Mouse (Mus musculus) heart, postnatal 0 days (tissue): ENCODE data around the gene Lmo7. TPM values are rescaled to one million over a fixed set of nuclear protein-coding genes. Genes with fewer than 3 reads are reported as not detected.

Experiments used
- ATAC-seq: fragments of 200-750 bp; cut with Nextera tagmentation; 2 replicates; pipeline ENCODE4 v1.8.0; 2017; ENCODE audit warnings: low read depth, moderate number of reproducible peaks, moderate library complexity; ENCODE audit not compliant: insufficient read depth
- DNase-seq: peaks from one replicate; pipeline ENCODE4 v3.0.0-alpha.2; 2016; ENCODE audit warnings: low spot score
- H3K27ac ChIP-seq: fragments of 300-500 bp; sonication (generic); 2 replicates; pipeline ENCODE4 v1.5.1; 2014; ENCODE audit warnings: low read depth, mild to moderate bottlenecking
- H3K27me3 ChIP-seq: fragments of 300-500 bp; sonication (generic); 2 replicates; pipeline ENCODE4 v1.6.1; 2014; ENCODE audit warnings: low read length, mixed read lengths; ENCODE audit not compliant: control insufficient read depth, insufficient read depth
- H3K36me3 ChIP-seq: fragments of 300-500 bp; sonication (generic); replicated peaks from 2 replicates; pipeline ENCODE4 v1.6.1; 2014; ENCODE audit warnings: low read length, mixed read lengths; ENCODE audit not compliant: control insufficient read depth, insufficient read depth
- H3K4me1 ChIP-seq: fragments of 300-500 bp; sonication (generic); 2 replicates; pipeline ENCODE4 v1.6.1; 2014; ENCODE audit warnings: antibody characterized with exemption; ENCODE audit not compliant: control insufficient read depth, insufficient read depth
- H3K4me2 ChIP-seq: fragments of 300-500 bp; sonication (generic); 2 replicates; pipeline ENCODE4 v1.6.1; 2014; ENCODE audit warnings: low read depth, mild to moderate bottlenecking, low read length, moderate library complexity
- H3K4me3 ChIP-seq: fragments of 300-500 bp; sonication (generic); 2 replicates; pipeline ENCODE4 v1.5.1; 2014; ENCODE audit warnings: low read depth, low read length
- H3K9ac ChIP-seq: fragments of 300-500 bp; sonication (generic); replicated peaks from 2 replicates; pipeline ENCODE4 v1.6.1; 2014; ENCODE audit warnings: low read depth, low read length, mixed read lengths
- H3K9me3 ChIP-seq: fragments of 300-500 bp; sonication (generic); replicated peaks from 2 replicates; pipeline ENCODE4 v1.6.1; 2016; ENCODE audit warnings: low read length; ENCODE audit not compliant: control insufficient read depth
- CTCF ChIP-seq: IDR thresholded peaks from 2 replicates; pipeline ENCODE4 v1.5.1; 2016; ENCODE audit warnings: antibody characterized with exemption, control low read depth, low read depth
- EP300 ChIP-seq: IDR thresholded peaks from 2 replicates; pipeline ENCODE4 v1.6.1; 2016; ENCODE audit warnings: antibody characterized with exemption, low read depth
- WGBS: fragments of 180-500 bp; shearing (Covaris S2); extraction: QIAGEN DNeasy Blood & Tissue Kit; methylation state at CpG from one replicate; pipeline ENCODE4 v1.1.7; 2014; 5-methylcytosine and 5-hydroxymethylcytosine counted together
- polyA plus RNA-seq: library from polyadenylated mRNA; unstranded; fragments of >200 nt; fragmentation: Nextera tagmentation; extraction: Ambion mirVana; gene quantifications from 2 replicates; pipeline ENCODE4 v1.2.1, GENCODE M21; 2015
- total RNA-seq: library from RNA; depleted of rRNA; stranded (reverse); fragments of >200 nt; gene quantifications from 2 replicates; pipeline ENCODE4 v1.2.3, GENCODE M21; 2014; ENCODE audit warnings: low replicate concordance; rRNA removed

The Lmo7 gene
- total RNA-seq (308 and 357 TPM in 2 replicates), polyA plus RNA-seq (169 TPM in 2 replicates)

GRCm38 (mm10) chr14:101729237-101729971, at the start of gene Lmo7, which contains the start of gene Gm9922:
Gene Lmo7, plus strand, starts transcription at chr14:101729957.
Gene Gm9922, minus strand, starts transcription at chr14:101729814.
- H3K4me3 ChIP-seq: peak within 1 kb of the TSS; percentile 69
- no peaks in the 10 kb centered on the region for H3K36me3 ChIP-seq
- DNase-seq: peak; percentile 46
- peak within 1 kb of the TSS; percentile 73 for H3K27ac ChIP-seq
- peaks cover 3% of the 10 kb centered on the region; the same call in 1 of the 2 replicates for H3K4me1 ChIP-seq
- ATAC-seq: peak; percentile 88
- TF ChIP-seq EP300 (no peak), CTCF (no peak)
- H3K9ac ChIP-seq: peak within 1 kb of the TSS; percentile 67
- WGBS: under 1% methylated on average over 51 of the region's 51 CpGs
- no peaks in the 10 kb centered on the region for H3K9me3 ChIP-seq
- no peaks in the 10 kb centered on the region for H3K27me3 ChIP-seq
- H3K4me2 ChIP-seq: peak within 1 kb of the TSS; percentile 94

DNA sequence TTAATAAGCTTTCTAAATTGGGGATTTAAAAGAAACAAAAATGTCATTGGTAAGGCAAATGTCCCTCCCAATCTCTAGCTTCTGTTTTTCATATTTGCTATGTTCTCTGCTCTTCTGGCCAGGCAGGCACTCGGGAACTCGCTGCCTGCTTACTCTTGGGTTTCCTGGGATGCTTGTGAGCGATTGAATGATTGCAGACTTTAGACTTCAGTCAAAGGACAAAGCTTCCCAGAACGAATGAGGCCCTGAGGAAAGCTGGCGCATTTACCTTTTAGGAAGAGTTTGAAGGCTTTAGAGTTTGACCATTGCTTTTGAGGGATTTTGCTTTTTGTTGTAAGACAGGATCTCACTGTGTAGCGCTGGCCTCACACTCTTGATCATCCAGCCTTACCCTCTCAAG, 42.1 kb upstream of the Lmo7 start:
- H3K27ac ChIP-seq: no peak overlapping the region
- DNase-seq: no peak

GRCm38 (mm10) chr14:101688406-101688805, 41.4 kb upstream of the Lmo7 start:
- no peaks in the 10 kb centered on the region for H3K27me3 ChIP-seq
- no peak overlapping the region for H3K9ac ChIP-seq
- DNase-seq: no peak
- ATAC-seq: no peak
- WGBS: 75% methylated on average over 2 of the region's 2 CpGs
- no peak overlapping the region for H3K4me3 ChIP-seq
- no peak for TF ChIP-seq CTCF
- no peak for TF ChIP-seq EP300
- no peaks in the 10 kb centered on the region for H3K36me3 ChIP-seq
- no peak overlapping the region for H3K27ac ChIP-seq
- H3K4me2 ChIP-seq: no peak overlapping the region
- H3K9me3 ChIP-seq: no peaks in the 10 kb centered on the region
- H3K4me1 ChIP-seq: no peaks in the 10 kb centered on the region

More for the DNA sequence above, 42.1 kb upstream of the Lmo7 start:
- Histone ChIP-seq H3K4me2 (no peak overlapping the region), H3K9me3 (no peaks in the 10 kb centered on the region), H3K4me1 (no peaks in the 10 kb centered on the region), H3K9ac (no peak overlapping the region), H3K4me3 (no peak overlapping the region), H3K27me3 (no peaks in the 10 kb centered on the region), H3K36me3 (no peaks in the 10 kb centered on the region)
- ATAC-seq: no peak
- 88% methylated on average over 6 of the region's 6 CpGs for WGBS
- TF ChIP-seq CTCF (no peak), EP300 (no peak)

- Histone ChIP-seq H3K27me3 (no peaks in the 10 kb centered on the region), H3K4me1 (no peaks in the 10 kb centered on the region), H3K4me3 (no peak overlapping the region), H3K27ac (no peak overlapping the region), H3K4me2 (no peak overlapping the region), H3K9ac (no peak overlapping the region), H3K36me3 (no peaks in the 10 kb centered on the region), H3K9me3 (no peaks in the 10 kb centered on the region)
- TF ChIP-seq CTCF (no peak), EP300 (no peak)
- ATAC-seq (no peak), DNase-seq (no peak)
- 68% methylated on average over 4 of the region's 4 CpGs for WGBS
These were observed 25.3 kb upstream of the Lmo7 start for GRCm38 (mm10) chr14:101704479-101704878.

- Histone ChIP-seq H3K9ac (no peak overlapping the region), H3K4me1 (no peaks in the 10 kb centered on the region), H3K4me2 (no peak overlapping the region), H3K36me3 (no peaks in the 10 kb centered on the region), H3K27me3 (no peaks in the 10 kb centered on the region), H3K4me3 (no peak overlapping the region), H3K27ac (no peak overlapping the region), H3K9me3 (no peaks in the 10 kb centered on the region)
- TF ChIP-seq CTCF (no peak), EP300 (no peak)
- WGBS: 76% methylated on average over 5 of the region's 5 CpGs
- ATAC-seq (no peak), DNase-seq (no peak)
These were observed 22.7 kb upstream of the Lmo7 start for GRCm38 (mm10) chr14:101707088-101707487.
